Mouse (Mus musculus) E14TG2a.4 (cell line): Measurements from ENCODE around the gene Cemip2.
A peak's percentile ranks its signal among the peaks of the same experiment; 100 is the strongest.

Experiments
- H3K27me3 ChIP-seq: 2 replicates; pipeline ENCODE4 v1.6.1; 2014; ENCODE audit warnings: low read length, control low read depth; ENCODE audit not compliant: insufficient read depth
- H3K36me3 ChIP-seq: 2 replicates; pipeline ENCODE4 v1.6.1; 2014; ENCODE audit warnings: low read length, control low read depth; ENCODE audit not compliant: insufficient read depth
- H3K4me1 ChIP-seq: replicated peaks from 2 replicates; pipeline ENCODE4 v1.6.1; 2014; ENCODE audit warnings: low read depth, low read length, control low read depth
- H3K4me3 ChIP-seq: replicated peaks from 2 replicates; pipeline ENCODE4 v1.5.1; 2014; ENCODE audit warnings: mild to moderate bottlenecking, low read length
- H3K9me3 ChIP-seq: 2 replicates; pipeline ENCODE4 v1.6.1; 2014; ENCODE audit warnings: low read length, control low read depth
- CTCF ChIP-seq: conservative IDR thresholded peaks from 2 replicates; pipeline ENCODE4 v1.5.1; 2014; ENCODE audit warnings: low read length
- NANOG ChIP-seq: IDR thresholded peaks from 2 replicates; pipeline ENCODE4 v1.6.1; 2014; ENCODE audit warnings: borderline replicate concordance, low read length, mixed read lengths
- POU5F1 ChIP-seq: IDR thresholded peaks from 2 replicates; pipeline ENCODE4 v1.6.1; 2014; ENCODE audit warnings: low read length, borderline replicate concordance

Cemip2 gene

DNA sequence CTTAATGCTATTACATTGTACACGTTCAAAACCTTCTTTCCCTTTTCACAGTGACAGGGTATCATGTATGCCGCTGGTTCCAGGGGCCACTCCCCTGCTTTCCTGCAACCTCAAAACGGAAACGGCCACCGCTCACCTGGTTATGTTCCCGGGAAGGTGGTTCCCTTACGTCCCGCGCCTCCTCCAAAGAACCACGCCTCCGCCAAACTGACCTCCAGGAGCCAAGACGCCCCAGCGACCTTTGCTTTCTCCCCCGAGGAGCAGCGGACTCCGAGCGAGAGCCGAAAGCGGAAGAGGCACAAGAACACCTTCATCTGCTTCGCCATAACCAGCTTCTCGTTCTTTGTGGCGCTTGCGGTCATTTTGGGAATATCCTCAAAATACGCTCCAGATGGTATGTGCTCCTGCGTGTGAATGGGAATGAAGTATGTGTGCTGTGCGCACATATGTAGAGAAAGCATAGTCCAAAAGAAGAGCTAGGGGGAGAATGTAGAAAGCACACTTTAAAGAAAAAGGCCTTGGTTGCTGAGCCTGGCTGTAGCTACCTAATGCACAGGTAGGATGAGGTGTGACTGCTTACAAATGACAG is 14.5 kb downstream of the Cemip2 start:
- H3K4me1 ChIP-seq = peaks cover 80% of the 10 kb centered on the region
- TF ChIP-seq POU5F1 (no peak), CTCF (no peak), NANOG (no peak)
- peaks cover 54% of the 10 kb centered on the region for H3K36me3 ChIP-seq
- no peaks in the 10 kb centered on the region for H3K27me3 ChIP-seq
- H3K4me3 ChIP-seq = peak overlapping the region; percentile 80
- no peaks in the 10 kb centered on the region for H3K9me3 ChIP-seq

DNA sequence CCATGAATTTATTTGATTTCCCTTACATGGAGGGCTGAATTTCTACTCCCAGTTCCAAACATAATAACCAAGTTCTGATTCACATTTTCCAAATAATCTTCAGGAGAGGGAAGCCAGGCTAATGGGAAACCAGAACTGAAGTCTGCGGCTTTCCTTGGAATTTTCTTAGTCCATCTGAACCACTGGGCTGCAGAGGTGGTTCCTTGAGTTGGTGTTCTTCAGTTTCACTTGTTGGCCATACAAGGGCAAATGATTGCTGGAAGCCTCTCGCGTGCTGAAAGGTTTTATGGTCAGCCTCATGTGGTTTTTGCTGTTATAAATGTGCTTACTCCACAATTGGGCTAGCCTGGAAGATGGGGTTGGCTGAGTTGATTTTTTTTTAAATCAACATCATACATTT is 16.4 kb downstream of the Cemip2 start:
- 0 out of 2 replicates have a peak overlapping the region, but pooled peaks have one; percentile 5 for H3K4me3 ChIP-seq
- peaks cover 70% of the 10 kb centered on the region for H3K4me1 ChIP-seq
- H3K36me3 ChIP-seq = peaks cover 69% of the 10 kb centered on the region
- TF ChIP-seq NANOG (no peak), CTCF (no peak), POU5F1 (no peak)
- no peaks in the 10 kb centered on the region for H3K27me3 ChIP-seq
- H3K9me3 ChIP-seq = no peaks in the 10 kb centered on the region

DNA sequence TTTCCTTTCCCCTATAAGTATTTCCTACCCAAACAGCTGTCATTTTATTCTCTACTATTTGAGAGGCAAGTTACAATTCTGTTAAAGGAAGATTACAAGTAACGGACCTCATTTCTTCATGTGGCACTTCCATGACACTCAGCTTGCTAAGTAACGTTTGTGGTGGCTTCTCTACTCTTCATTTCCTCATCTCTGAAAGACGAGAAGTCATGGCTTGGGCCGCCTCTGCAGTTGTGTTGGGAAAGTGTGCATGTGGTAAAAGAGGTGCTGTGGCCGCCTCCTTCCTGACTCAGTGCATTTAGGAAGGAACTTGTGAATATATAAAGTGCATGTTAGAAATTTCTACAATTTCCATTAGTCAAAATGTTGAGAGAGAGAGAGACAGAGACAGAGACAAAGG is 18.2 kb downstream of the Cemip2 start:
- TF ChIP-seq NANOG = no peak
- no peak for TF ChIP-seq CTCF
- TF ChIP-seq POU5F1 = no peak
- Histone ChIP-seq H3K27me3 (no peaks in the 10 kb centered on the region), H3K9me3 (no peaks in the 10 kb centered on the region), H3K36me3 (peaks cover 87% of the 10 kb centered on the region), H3K4me1 (peaks cover 74% of the 10 kb centered on the region), H3K4me3 (no peak overlapping the region)

DNA sequence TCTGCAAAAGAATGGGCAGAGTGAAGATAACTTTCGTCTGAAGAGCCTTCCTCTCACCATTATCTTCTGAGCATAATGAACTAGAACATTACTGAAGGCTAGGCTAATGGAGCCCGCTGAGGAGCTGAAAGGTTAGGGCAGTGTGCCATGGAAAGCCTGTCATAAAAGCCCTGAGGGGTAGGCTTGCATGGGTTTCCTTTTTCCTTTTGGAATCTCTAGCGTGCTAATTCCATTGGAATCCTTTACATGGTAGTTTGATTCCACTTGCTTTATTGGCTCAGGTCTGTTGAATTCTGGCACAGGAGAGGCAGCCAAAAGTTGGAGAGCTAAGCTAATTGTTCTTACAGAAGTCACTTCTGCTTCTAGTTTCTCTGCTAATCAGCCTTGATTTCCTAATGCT is 20.6 kb downstream of the Cemip2 start:
- Histone ChIP-seq H3K9me3 (0 out of 2 replicates have a peak, but pooled peaks cover 4% of the 10 kb centered on the region), H3K4me3 (no peak overlapping the region), H3K36me3 (peaks cover 98% of the 10 kb centered on the region), H3K4me1 (peaks cover 59% of the 10 kb centered on the region), H3K27me3 (no peaks in the 10 kb centered on the region)
- TF ChIP-seq CTCF (no peak), POU5F1 (no peak), NANOG (no peak)

DNA sequence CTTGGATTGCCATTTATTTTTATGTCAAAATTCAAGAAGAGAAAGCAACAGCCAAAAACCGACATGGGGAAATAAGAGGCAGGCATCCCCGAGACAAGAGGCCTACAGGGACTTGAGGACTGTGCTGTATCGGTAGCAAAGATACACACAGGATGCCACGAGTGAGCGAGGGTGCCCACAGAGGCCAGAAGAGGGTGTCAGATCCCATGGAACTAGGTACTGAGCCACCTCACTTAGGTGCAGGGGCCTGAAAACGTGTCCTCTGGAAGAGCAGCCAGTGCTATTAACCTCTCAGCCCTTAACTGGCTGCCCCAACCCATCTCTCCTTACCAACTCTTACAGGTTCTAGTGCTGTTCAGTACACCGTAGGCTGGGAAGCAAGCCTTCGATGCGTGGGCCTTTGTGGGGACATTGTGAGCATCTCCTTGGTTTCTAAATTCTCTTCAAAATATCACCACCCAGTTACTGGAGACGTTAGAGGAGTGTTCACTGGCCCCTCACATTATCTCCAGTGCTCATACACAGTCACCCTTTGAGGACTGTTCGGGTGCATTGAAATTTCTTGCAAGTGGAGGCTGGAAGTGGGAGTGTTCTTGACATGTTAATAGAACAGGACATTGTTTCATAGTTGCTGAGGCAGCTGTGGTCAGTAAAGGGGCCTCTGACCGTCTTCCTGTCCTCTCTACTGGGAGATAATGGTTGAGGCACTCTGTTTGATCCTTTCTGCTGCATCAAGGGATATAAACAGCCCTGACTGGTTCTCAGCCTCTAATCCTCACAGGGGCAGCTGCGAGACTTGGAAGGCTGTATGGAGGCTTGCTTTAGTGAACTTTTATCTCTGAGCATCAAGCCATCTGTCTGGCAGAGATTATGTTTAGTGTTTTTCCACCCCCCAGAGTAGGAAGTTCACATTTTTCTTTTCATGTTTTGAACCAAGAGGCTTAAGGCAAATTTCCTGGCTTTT is 21.6 kb downstream of the Cemip2 start:
- H3K4me1 ChIP-seq = peaks cover 55% of the 10 kb centered on the region
- TF ChIP-seq CTCF (no peak), POU5F1 (no peak), NANOG (no peak)
- H3K9me3 ChIP-seq = 0 out of 2 replicates have a peak, but pooled peaks cover 4% of the 10 kb centered on the region
- H3K4me3 ChIP-seq = no peak overlapping the region
- H3K27me3 ChIP-seq = no peaks in the 10 kb centered on the region
- H3K36me3 ChIP-seq = peaks cover 98% of the 10 kb centered on the region

DNA sequence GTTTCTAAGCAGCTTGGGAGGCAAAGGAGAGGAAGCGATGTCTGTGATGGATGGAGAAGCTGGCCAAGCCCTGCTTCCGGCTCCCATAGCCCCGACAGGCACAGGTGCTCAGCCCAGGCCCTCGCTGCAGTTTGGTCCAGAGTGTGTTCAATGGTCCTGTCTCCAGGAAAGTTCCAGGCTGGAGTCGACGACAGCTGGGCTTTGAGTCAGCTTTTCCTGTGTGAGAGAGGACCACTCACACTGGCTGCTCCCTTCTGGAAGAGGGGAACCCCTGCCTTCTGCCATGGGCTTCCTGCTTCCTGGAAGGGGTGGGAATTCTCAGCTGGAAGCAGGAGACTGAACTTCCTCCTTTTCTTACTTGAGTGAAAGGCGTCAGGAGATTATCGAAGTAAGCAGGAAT is 26.3 kb downstream of the Cemip2 start:
- H3K36me3 ChIP-seq = peaks cover 98% of the 10 kb centered on the region
- no peak overlapping the region for H3K4me3 ChIP-seq
- H3K27me3 ChIP-seq = no peaks in the 10 kb centered on the region
- 0 out of 2 replicates have a peak, but pooled peaks cover 4% of the 10 kb centered on the region for H3K9me3 ChIP-seq
- no peak for TF ChIP-seq CTCF
- TF ChIP-seq POU5F1 = no peak
- H3K4me1 ChIP-seq = peaks cover 26% of the 10 kb centered on the region

DNA sequence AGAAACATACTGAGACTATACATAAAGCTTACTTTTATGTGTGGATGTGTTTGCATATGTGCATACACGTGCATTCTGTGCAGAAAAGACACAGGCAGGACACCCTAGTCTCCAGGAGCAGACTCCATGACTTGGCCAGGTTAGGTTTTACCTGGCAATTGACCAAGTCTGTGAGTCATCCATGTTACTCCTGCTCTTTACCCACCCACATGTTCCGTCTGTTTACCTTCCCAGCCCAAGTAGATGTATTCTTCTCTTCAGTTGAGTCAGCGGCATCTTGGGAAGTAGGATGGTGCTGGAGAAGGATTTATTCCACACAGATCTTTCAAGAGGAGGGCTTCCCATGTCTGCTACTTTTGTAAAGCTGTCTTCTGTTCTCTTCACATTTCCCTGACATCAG is 27.2 kb downstream of the Cemip2 start:
- 0 out of 2 replicates have a peak, but pooled peaks cover 4% of the 10 kb centered on the region for H3K9me3 ChIP-seq
- no peak overlapping the region for H3K4me3 ChIP-seq
- H3K27me3 ChIP-seq = no peaks in the 10 kb centered on the region
- H3K4me1 ChIP-seq = peaks cover 18% of the 10 kb centered on the region
- TF ChIP-seq POU5F1 = no peak
- TF ChIP-seq NANOG = no peak
- TF ChIP-seq CTCF = no peak
- peaks cover 98% of the 10 kb centered on the region for H3K36me3 ChIP-seq

DNA sequence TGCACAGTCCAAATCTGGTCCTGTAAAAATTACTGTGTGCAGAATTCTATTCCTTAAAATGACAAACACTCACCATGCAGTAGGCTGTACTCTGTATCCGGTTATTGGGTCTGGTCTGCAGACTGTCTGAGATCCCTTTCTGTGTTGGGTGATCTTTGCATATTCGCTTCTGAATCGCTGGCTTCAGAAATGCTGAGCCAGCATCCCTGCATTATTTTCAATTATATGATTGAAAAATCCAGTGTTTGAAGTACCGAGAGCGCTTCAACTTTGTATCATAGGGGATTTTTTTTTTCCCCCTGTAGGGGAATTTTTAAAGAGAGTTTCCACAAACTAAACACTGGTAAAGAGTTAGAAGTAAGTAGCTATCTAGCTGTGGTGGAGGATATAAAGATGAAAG is 32.0 kb downstream of the Cemip2 start:
- Histone ChIP-seq H3K36me3 (peaks cover 99% of the 10 kb centered on the region), H3K4me3 (no peak overlapping the region), H3K9me3 (no peaks in the 10 kb centered on the region)

More for the DNA sequence above, 32.0 kb downstream of the Cemip2 start:
- TF ChIP-seq POU5F1 = no peak
- TF ChIP-seq NANOG = no peak
- TF ChIP-seq CTCF = no peak
- no peaks in the 10 kb centered on the region for H3K27me3 ChIP-seq
- peaks cover 14% of the 10 kb centered on the region for H3K4me1 ChIP-seq
